Mouse (Mus musculus) forebrain, embryonic 15.5 days (tissue): ENCODE results near the gene Aass. TPM values are rescaled to one million over a fixed set of nuclear protein-coding genes. Genes with fewer than 3 reads are reported as not detected.

Experiments used
- polyA plus RNA-seq: library from polyadenylated mRNA; unstranded; fragments of >200 nt; fragmentation: Nextera tagmentation; extraction: Ambion mirVana; gene quantifications from 2 replicates; pipeline ENCODE4 v1.2.1, GENCODE M21; 2015

Gene Aass
- polyA plus RNA-seq, 1 experiment from 2014 or later = 0.62 TPM

Other genes with a start within 250 kb of the Aass start
- gene Fezf1, start 115.4 kb upstream of the Aass start, polyA plus RNA-seq = 7.1 and 13.1 TPM in 2 replicates